Mouse (Mus musculus): ENCODE measurements around the gene Slc25a26. TPM values are rescaled to one million over a fixed set of nuclear protein-coding genes. Genes with fewer than 3 reads are reported as not detected.

Gene Slc25a26
- polyA plus RNA-seq, 1 experiment = 4.6 TPM

- TF ChIP-seq CEBPB (IDR thresholded peaks at IDR 0.05; ENCODE audit: low read depth) (no peak), FOSL1 (IDR thresholded peaks at IDR 0.05; ENCODE audit: insufficient read depth, low read length, poor library complexity, severe bottlenecking) (no peak), CTCF (IDR thresholded peaks at IDR 0.05; ENCODE audit: control insufficient read depth, insufficient read depth, insufficient read length) (no peak)
- Histone ChIP-seq H3K27me3 (ENCODE audit: control insufficient read depth, insufficient read depth, insufficient read length) (no peaks in the 10 kb centered on the region), H3K36me3 (ENCODE audit: control insufficient read depth, insufficient read depth) (no peaks in the 10 kb centered on the region), H3K4me3 (ENCODE audit: insufficient read depth, poor library complexity, severe bottlenecking) (no peak overlapping the region), H3K79me3 (ENCODE audit: low read depth) (no peaks in the 10 kb centered on the region), H3K79me2 (ENCODE audit: control insufficient read depth, insufficient read depth) (no peaks in the 10 kb centered on the region), H3ac (ENCODE audit: control insufficient read depth, insufficient read length, low read depth) (no peak overlapping the region)
These were observed 60.8 kb downstream of the Slc25a26 start for GRCm38 (mm10) chr6:94560896-94561295.

- no peaks in the 10 kb centered on the region for H3K79me3 ChIP-seq (ENCODE audit: low read depth)
- no peak overlapping the region for H3ac ChIP-seq (ENCODE audit: control insufficient read depth, insufficient read length, low read depth)
- no peak overlapping the region for H3K4me3 ChIP-seq (ENCODE audit: insufficient read depth, poor library complexity, severe bottlenecking)
- no peaks in the 10 kb centered on the region for H3K36me3 ChIP-seq (ENCODE audit: control insufficient read depth, insufficient read depth)
- H3K27me3 ChIP-seq (ENCODE audit: control insufficient read depth, insufficient read depth, insufficient read length) = no peaks in the 10 kb centered on the region
- TF ChIP-seq USF1 (IDR thresholded peaks at IDR 0.05; ENCODE audit: low read depth) (no peak), CTCF (IDR thresholded peaks at IDR 0.05; ENCODE audit: control insufficient read depth, insufficient read depth, insufficient read length) (no peak), MAX (IDR thresholded peaks at IDR 0.05) (no peak), FOSL1 (IDR thresholded peaks at IDR 0.05; ENCODE audit: insufficient read depth, low read length, poor library complexity, severe bottlenecking) (no peak), MYOG (IDR thresholded peaks at IDR 0.05; ENCODE audit: control insufficient read depth, extremely low read depth, insufficient read length) (no peak), MYOD1 (IDR thresholded peaks at IDR 0.05; ENCODE audit: control insufficient read depth, insufficient read length, low read depth) (no peak), CEBPB (IDR thresholded peaks at IDR 0.05; ENCODE audit: low read depth) (no peak)
- H3K79me2 ChIP-seq (ENCODE audit: control insufficient read depth, insufficient read depth) = no peaks in the 10 kb centered on the region
These were observed 61.2 kb downstream of the Slc25a26 start for GRCm38 (mm10) chr6:94561346-94561745.

- no peak overlapping the region for H3K4me3 ChIP-seq (ENCODE audit: insufficient read depth, poor library complexity, severe bottlenecking)
- TF ChIP-seq MAX (IDR thresholded peaks at IDR 0.05) = no peak
- no peak for TF ChIP-seq USF1 (IDR thresholded peaks at IDR 0.05; ENCODE audit: low read depth)
- no peak for TF ChIP-seq CTCF (IDR thresholded peaks at IDR 0.05; ENCODE audit: control insufficient read depth, insufficient read depth, insufficient read length)
- TF ChIP-seq MYOG (IDR thresholded peaks at IDR 0.05; ENCODE audit: control insufficient read depth, extremely low read depth, insufficient read length) = no peak
- no peak for TF ChIP-seq CEBPB (IDR thresholded peaks at IDR 0.05; ENCODE audit: low read depth)
- TF ChIP-seq MYOD1 (IDR thresholded peaks at IDR 0.05; ENCODE audit: control insufficient read depth, insufficient read length, low read depth) = no peak
- H3K27me3 ChIP-seq (ENCODE audit: control insufficient read depth, insufficient read depth, insufficient read length) = no peaks in the 10 kb centered on the region
- H3K79me3 ChIP-seq (ENCODE audit: low read depth) = no peaks in the 10 kb centered on the region
- no peaks in the 10 kb centered on the region for H3K36me3 ChIP-seq (ENCODE audit: control insufficient read depth, insufficient read depth)
- no peak overlapping the region for H3ac ChIP-seq (ENCODE audit: control insufficient read depth, insufficient read length, low read depth)
- no peaks in the 10 kb centered on the region for H3K79me2 ChIP-seq (ENCODE audit: control insufficient read depth, insufficient read depth)
These were observed 63.2 kb downstream of the Slc25a26 start for GRCm38 (mm10) chr6:94563203-94563940.

- Histone ChIP-seq H3K27me3 (ENCODE audit: control insufficient read depth, insufficient read depth, insufficient read length) (no peaks in the 10 kb centered on the region), H3K79me3 (ENCODE audit: low read depth) (no peaks in the 10 kb centered on the region), H3K79me2 (ENCODE audit: control insufficient read depth, insufficient read depth) (no peaks in the 10 kb centered on the region), H3ac (ENCODE audit: control insufficient read depth, insufficient read length, low read depth) (no peak overlapping the region), H3K4me3 (ENCODE audit: insufficient read depth, poor library complexity, severe bottlenecking) (no peak overlapping the region), H3K36me3 (ENCODE audit: control insufficient read depth, insufficient read depth) (no peaks in the 10 kb centered on the region)
- TF ChIP-seq MAX (IDR thresholded peaks at IDR 0.05) (no peak), MYOD1 (IDR thresholded peaks at IDR 0.05; ENCODE audit: control insufficient read depth, insufficient read length, low read depth) (no peak), USF1 (IDR thresholded peaks at IDR 0.05; ENCODE audit: low read depth) (no peak), FOSL1 (IDR thresholded peaks at IDR 0.05; ENCODE audit: insufficient read depth, low read length, poor library complexity, severe bottlenecking) (no peak), CEBPB (IDR thresholded peaks at IDR 0.05; ENCODE audit: low read depth) (no peak), CTCF (IDR thresholded peaks at IDR 0.05; ENCODE audit: control insufficient read depth, insufficient read depth, insufficient read length) (no peak), MYOG (IDR thresholded peaks at IDR 0.05; ENCODE audit: control insufficient read depth, extremely low read depth, insufficient read length) (no peak)
These were observed 65.6 kb downstream of the Slc25a26 start for GRCm38 (mm10) chr6:94565766-94566165.

- H3K36me3 ChIP-seq (ENCODE audit: control insufficient read depth, insufficient read depth) = no peaks in the 10 kb centered on the region
- H3ac ChIP-seq (ENCODE audit: control insufficient read depth, insufficient read length, low read depth) = no peak overlapping the region
- no peak for TF ChIP-seq FOSL1 (IDR thresholded peaks at IDR 0.05; ENCODE audit: insufficient read depth, low read length, poor library complexity, severe bottlenecking)
- TF ChIP-seq CTCF (IDR thresholded peaks at IDR 0.05; ENCODE audit: control insufficient read depth, insufficient read depth, insufficient read length) = no peak
- peak; percentile 68 for TF ChIP-seq CEBPB (IDR thresholded peaks at IDR 0.05; ENCODE audit: low read depth)
- no peak for TF ChIP-seq MYOD1 (IDR thresholded peaks at IDR 0.05; ENCODE audit: control insufficient read depth, insufficient read length, low read depth)
- TF ChIP-seq USF1 (IDR thresholded peaks at IDR 0.05; ENCODE audit: low read depth) = no peak
- TF ChIP-seq MYOG (IDR thresholded peaks at IDR 0.05; ENCODE audit: control insufficient read depth, extremely low read depth, insufficient read length) = no peak
- no peak for TF ChIP-seq MAX (IDR thresholded peaks at IDR 0.05)
- no peaks in the 10 kb centered on the region for H3K79me2 ChIP-seq (ENCODE audit: control insufficient read depth, insufficient read depth)
- no peaks in the 10 kb centered on the region for H3K79me3 ChIP-seq (ENCODE audit: low read depth)
- H3K27me3 ChIP-seq (ENCODE audit: control insufficient read depth, insufficient read depth, insufficient read length) = no peaks in the 10 kb centered on the region
- no peak overlapping the region for H3K4me3 ChIP-seq (ENCODE audit: insufficient read depth, poor library complexity, severe bottlenecking)
These were observed 67.9 kb downstream of the Slc25a26 start for GRCm38 (mm10) chr6:94568040-94568439.
